Mouse (Mus musculus): ENCODE data around the gene Snx29. TPM values are rescaled to one million over a fixed set of nuclear protein-coding genes. Genes with fewer than 3 reads are reported as not detected.

The Snx29 gene
- polyA plus RNA-seq, 1 experiment = 15.0 TPM

GRCm38 (mm10) chr16:11697710-11698357 is 375.1 kb downstream of the Snx29 start:
- H3K27ac ChIP-seq (ENCODE audit: control insufficient read depth, insufficient read depth, low read length) = no peak overlapping the region
- no peak for DNase-seq
- no peak overlapping the region for H3K4me3 ChIP-seq (ENCODE audit: control insufficient read depth, insufficient read depth, low read length)
- WGBS = 91% methylated on average over 8 of the region's 8 CpGs
- H3K36me3 ChIP-seq (ENCODE audit: control insufficient read depth, insufficient read depth, low read length) = no peaks in the 10 kb centered on the region
- H3K4me1 ChIP-seq (replicated peaks; ENCODE audit: control insufficient read depth, insufficient read depth, low read length) = no peaks in the 10 kb centered on the region
- no peaks in the 10 kb centered on the region for H3K27me3 ChIP-seq (ENCODE audit: control insufficient read depth, insufficient read depth, low read length)
- no peak for TF ChIP-seq POLR2A (IDR thresholded peaks at IDR 0.05; ENCODE audit: control insufficient read depth, extremely low read depth, insufficient read depth, low read length, poor library complexity)
- no peak for TF ChIP-seq CTCF (IDR thresholded peaks at IDR 0.05; ENCODE audit: borderline replicate concordance, control insufficient read depth, extremely low read depth, insufficient read depth, low read length, poor library complexity)

GRCm38 (mm10) chr16:11701579-11701978 is 378.9 kb downstream of the Snx29 start:
- no peaks in the 10 kb centered on the region for H3K27me3 ChIP-seq (ENCODE audit: control insufficient read depth, insufficient read depth, low read length)
- H3K4me3 ChIP-seq (ENCODE audit: control insufficient read depth, insufficient read depth, low read length) = no peak overlapping the region
- TF ChIP-seq CTCF (IDR thresholded peaks at IDR 0.05; ENCODE audit: borderline replicate concordance, control insufficient read depth, extremely low read depth, insufficient read depth, low read length, poor library complexity) = no peak
- no peak for TF ChIP-seq POLR2A (IDR thresholded peaks at IDR 0.05; ENCODE audit: control insufficient read depth, extremely low read depth, insufficient read depth, low read length, poor library complexity)
- no peaks in the 10 kb centered on the region for H3K4me1 ChIP-seq (replicated peaks; ENCODE audit: control insufficient read depth, insufficient read depth, low read length)
- DNase-seq = no peak
- H3K36me3 ChIP-seq (ENCODE audit: control insufficient read depth, insufficient read depth, low read length) = no peaks in the 10 kb centered on the region
- 97% methylated on average over 1 of the region's 1 CpGs for WGBS
- no peak overlapping the region for H3K27ac ChIP-seq (ENCODE audit: control insufficient read depth, insufficient read depth, low read length)

GRCm38 (mm10) chr16:11704096-11704495 is 381.4 kb downstream of the Snx29 start:
- no peak for DNase-seq
- WGBS = 88% methylated on average over 5 of the region's 5 CpGs
- Histone ChIP-seq H3K4me3 (ENCODE audit: control insufficient read depth, insufficient read depth, low read length) (no peak overlapping the region), H3K36me3 (ENCODE audit: control insufficient read depth, insufficient read depth, low read length) (no peaks in the 10 kb centered on the region), H3K4me1 (replicated peaks; ENCODE audit: control insufficient read depth, insufficient read depth, low read length) (no peaks in the 10 kb centered on the region), H3K27me3 (ENCODE audit: control insufficient read depth, insufficient read depth, low read length) (no peaks in the 10 kb centered on the region), H3K27ac (ENCODE audit: control insufficient read depth, insufficient read depth, low read length) (no peak overlapping the region)
- TF ChIP-seq CTCF (IDR thresholded peaks at IDR 0.05; ENCODE audit: borderline replicate concordance, control insufficient read depth, extremely low read depth, insufficient read depth, low read length, poor library complexity) (no peak), POLR2A (IDR thresholded peaks at IDR 0.05; ENCODE audit: control insufficient read depth, extremely low read depth, insufficient read depth, low read length, poor library complexity) (no peak)

- WGBS = 95% methylated on average over 4 of the region's 4 CpGs
- Histone ChIP-seq H3K36me3 (ENCODE audit: control insufficient read depth, insufficient read depth, low read length) (no peaks in the 10 kb centered on the region), H3K27me3 (ENCODE audit: control insufficient read depth, insufficient read depth, low read length) (no peaks in the 10 kb centered on the region), H3K4me3 (ENCODE audit: control insufficient read depth, insufficient read depth, low read length) (no peak overlapping the region), H3K4me1 (replicated peaks; ENCODE audit: control insufficient read depth, insufficient read depth, low read length) (no peaks in the 10 kb centered on the region), H3K27ac (ENCODE audit: control insufficient read depth, insufficient read depth, low read length) (no peak overlapping the region)
- TF ChIP-seq POLR2A (IDR thresholded peaks at IDR 0.05; ENCODE audit: control insufficient read depth, extremely low read depth, insufficient read depth, low read length, poor library complexity) (no peak), CTCF (IDR thresholded peaks at IDR 0.05; ENCODE audit: borderline replicate concordance, control insufficient read depth, extremely low read depth, insufficient read depth, low read length, poor library complexity) (no peak)
- no peak for DNase-seq
Measured at GRCm38 (mm10) chr16:11705456-11705855, 382.7 kb downstream of the Snx29 start.

GRCm38 (mm10) chr16:11708097-11708496 is 385.4 kb downstream of the Snx29 start:
- TF ChIP-seq POLR2A (IDR thresholded peaks at IDR 0.05; ENCODE audit: control insufficient read depth, extremely low read depth, insufficient read depth, low read length, poor library complexity) (no peak), CTCF (IDR thresholded peaks at IDR 0.05; ENCODE audit: borderline replicate concordance, control insufficient read depth, extremely low read depth, insufficient read depth, low read length, poor library complexity) (no peak)
- Histone ChIP-seq H3K36me3 (ENCODE audit: control insufficient read depth, insufficient read depth, low read length) (no peaks in the 10 kb centered on the region), H3K4me1 (replicated peaks; ENCODE audit: control insufficient read depth, insufficient read depth, low read length) (no peaks in the 10 kb centered on the region), H3K4me3 (ENCODE audit: control insufficient read depth, insufficient read depth, low read length) (no peak overlapping the region), H3K27ac (ENCODE audit: control insufficient read depth, insufficient read depth, low read length) (no peak overlapping the region), H3K27me3 (ENCODE audit: control insufficient read depth, insufficient read depth, low read length) (no peaks in the 10 kb centered on the region)
- 100% methylated on average over 2 of the region's 2 CpGs for WGBS
- DNase-seq = no peak

GRCm38 (mm10) chr16:11709382-11709781 is 386.7 kb downstream of the Snx29 start:
- 82% methylated on average over 4 of the region's 4 CpGs for WGBS
- Histone ChIP-seq H3K27me3 (ENCODE audit: control insufficient read depth, insufficient read depth, low read length) (no peaks in the 10 kb centered on the region), H3K4me1 (replicated peaks; ENCODE audit: control insufficient read depth, insufficient read depth, low read length) (no peaks in the 10 kb centered on the region), H3K36me3 (ENCODE audit: control insufficient read depth, insufficient read depth, low read length) (no peaks in the 10 kb centered on the region), H3K27ac (ENCODE audit: control insufficient read depth, insufficient read depth, low read length) (no peak overlapping the region), H3K4me3 (ENCODE audit: control insufficient read depth, insufficient read depth, low read length) (no peak overlapping the region)
- no peak for DNase-seq
- TF ChIP-seq CTCF (IDR thresholded peaks at IDR 0.05; ENCODE audit: borderline replicate concordance, control insufficient read depth, extremely low read depth, insufficient read depth, low read length, poor library complexity) (no peak), POLR2A (IDR thresholded peaks at IDR 0.05; ENCODE audit: control insufficient read depth, extremely low read depth, insufficient read depth, low read length, poor library complexity) (no peak)
